Mouse (Mus musculus) ES-E14 (cell line): Measurements from ENCODE around the gene Nxf7.

Source experiments
- CHD2 ChIP-seq: IDR thresholded peaks from 2 replicates; pipeline ENCODE4 v1.6.1; 2014; ENCODE audit warnings: mild to moderate bottlenecking, low read depth, low read length, inconsistent platforms
- HCFC1 ChIP-seq: IDR thresholded peaks from 2 replicates; pipeline ENCODE4 v1.6.1; 2012; ENCODE audit warnings: low read length, inconsistent platforms, borderline replicate concordance; ENCODE audit not compliant: insufficient read depth
- MAFK ChIP-seq: IDR thresholded peaks from 2 replicates; pipeline ENCODE4 v1.6.1; 2014; ENCODE audit warnings: mild to moderate bottlenecking, low read depth, low read length, inconsistent platforms; ENCODE audit not compliant: insufficient read depth
- ZNF384 ChIP-seq: IDR thresholded peaks from 2 replicates; pipeline ENCODE4 v1.6.1; 2012; ENCODE audit warnings: low read depth, low read length, inconsistent platforms

DNA sequence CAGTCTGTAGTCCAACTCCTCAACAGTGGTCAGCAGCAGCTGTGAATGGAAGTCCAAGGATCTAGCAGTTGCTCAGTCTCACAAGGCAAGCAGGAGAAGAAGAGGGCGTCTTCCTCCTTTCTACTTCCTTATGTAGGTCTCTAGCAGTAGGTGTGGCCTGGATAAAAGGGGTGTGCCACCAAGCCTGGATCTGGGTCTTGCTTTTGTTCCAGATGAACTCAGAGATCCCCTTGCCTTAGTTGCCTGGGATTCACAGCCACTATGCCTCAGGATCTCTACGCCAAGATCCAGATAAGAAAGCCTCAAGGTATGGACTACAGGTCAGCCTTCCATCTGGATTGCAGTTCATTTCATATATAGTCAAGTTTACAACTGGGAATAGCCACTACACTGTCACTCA is at the start of gene Nxf7:
- TF ChIP-seq MAFK (no peak), CHD2 (no peak), ZNF384 (no peak), HCFC1 (no peak)
